Mouse (Mus musculus) stomach, embryonic 16.5 days (tissue): ENCODE measurements around the gene Tmem235. TPM values are rescaled to one million over a fixed set of nuclear protein-coding genes. Genes with fewer than 3 reads are reported as not detected.
"Not testable (repeated sequence)": the region's sequence is repeated elsewhere in the genome, so short reads cannot be mapped to it uniquely, and the experiment has no call there.

ENCODE experiments used
- ATAC-seq: fragments of 200-750 bp; cut with Nextera tagmentation; 2 replicates; pipeline ENCODE4 v1.8.0; 2017; ENCODE audit warnings: moderate number of reproducible peaks, moderate TSS enrichment; ENCODE audit not compliant: insufficient read depth, low FRiP score
- H3K27ac ChIP-seq: fragments of 300-500 bp; sonication (generic); 2 replicates; pipeline ENCODE4 v1.5.1; 2014; ENCODE audit warnings: low read length
- H3K27me3 ChIP-seq: fragments of 300-500 bp; sonication (generic); 2 replicates; pipeline ENCODE4 v1.6.1; 2014; ENCODE audit warnings: low read length, control low read depth, mixed read lengths; ENCODE audit not compliant: control insufficient read depth, insufficient read depth
- H3K36me3 ChIP-seq: fragments of 300-500 bp; sonication (generic); 2 replicates; pipeline ENCODE4 v1.6.1; 2014; ENCODE audit warnings: low read length; ENCODE audit not compliant: control insufficient read depth, insufficient read depth
- H3K4me1 ChIP-seq: fragments of 300-500 bp; sonication (generic); 2 replicates; pipeline ENCODE4 v1.6.1; 2014; ENCODE audit warnings: low read length, control low read depth, mixed read lengths; ENCODE audit not compliant: control insufficient read depth, insufficient read depth
- H3K4me2 ChIP-seq: fragments of 300-500 bp; sonication (generic); 2 replicates; pipeline ENCODE4 v1.6.1; 2014; ENCODE audit warnings: low read depth, low read length, mixed read lengths
- H3K4me3 ChIP-seq: fragments of 300-500 bp; sonication (generic); replicated peaks from 2 replicates; pipeline ENCODE4 v1.5.1; 2014; ENCODE audit warnings: mild to moderate bottlenecking, low read length
- H3K9ac ChIP-seq: fragments of 300-500 bp; sonication (generic); 2 replicates; pipeline ENCODE4 v1.6.1; 2014; ENCODE audit warnings: low read length
- H3K9me3 ChIP-seq: fragments of 300-500 bp; sonication (generic); replicated peaks from 2 replicates; pipeline ENCODE4 v1.6.1; 2016; ENCODE audit warnings: low read length, control low read depth; ENCODE audit not compliant: control insufficient read depth
- WGBS: fragments of 180-500 bp; shearing (Covaris S2); extraction: QIAGEN DNeasy Blood & Tissue Kit; methylation state at CpG from one replicate; pipeline ENCODE4 v1.1.7; 2014; 5-methylcytosine and 5-hydroxymethylcytosine counted together
- polyA plus RNA-seq: library from polyadenylated mRNA; unstranded; fragments of >200 nt; fragmentation: Nextera tagmentation; extraction: Ambion mirVana; gene quantifications from 2 replicates; pipeline ENCODE4 v1.2.1, GENCODE M21; 2015

Gene Tmem235
- polyA plus RNA-seq, 1 experiment from 2014 or later = not detected

- peak overlapping the region; percentile 94 for H3K27ac ChIP-seq
- no peak overlapping the region for H3K4me2 ChIP-seq
- H3K36me3 ChIP-seq = no peaks in the 10 kb centered on the region
- H3K9ac ChIP-seq = peak overlapping the region; percentile 1; the same call in 1 of the 2 replicates
- peaks cover 63% of the 10 kb centered on the region for H3K4me1 ChIP-seq
- no peaks in the 10 kb centered on the region for H3K9me3 ChIP-seq
- H3K27me3 ChIP-seq = no peaks in the 10 kb centered on the region
- H3K4me3 ChIP-seq = no peak overlapping the region
- ATAC-seq = peak; percentile 54; the same call in 1 of the 2 replicates
- WGBS = 38% methylated on average over 9 of the region's 9 CpGs
These were observed 31.5 kb upstream of the Tmem235 start for GRCm38 (mm10) chr11:117828888-117829604.

DNA sequence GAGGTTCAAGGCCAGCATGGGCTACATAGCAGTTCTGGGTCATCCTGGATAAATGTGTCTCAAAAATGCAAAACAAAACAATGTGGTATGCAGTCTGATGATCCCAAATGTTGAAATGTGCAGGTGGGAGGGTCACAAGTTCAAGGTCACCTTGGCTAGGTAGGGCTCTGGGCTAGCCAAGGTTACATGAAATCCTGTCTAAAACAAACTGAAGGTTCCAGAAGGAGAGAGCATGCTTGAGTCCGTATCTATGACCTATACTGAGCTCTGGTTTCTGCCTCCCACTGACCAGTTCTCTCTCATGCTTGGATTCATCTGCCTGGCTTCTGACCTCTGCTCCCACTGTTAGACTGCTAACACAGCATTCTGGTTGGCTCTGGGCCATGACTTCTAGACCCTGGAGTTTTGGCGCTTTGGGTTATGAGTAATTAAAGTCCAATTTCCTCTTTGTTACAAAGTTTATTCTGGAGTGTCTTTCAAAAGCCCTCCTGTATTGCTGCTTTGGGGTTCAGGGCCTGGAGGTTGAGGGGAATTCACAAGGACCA is 30.8 kb upstream of the Tmem235 start:
- no peak overlapping the region for H3K4me2 ChIP-seq
- WGBS = 45% methylated on average over 2 of the region's 2 CpGs
- peak overlapping the region; percentile 94 for H3K27ac ChIP-seq
- no peaks in the 10 kb centered on the region for H3K27me3 ChIP-seq
- H3K9ac ChIP-seq = no peak overlapping the region
- H3K4me1 ChIP-seq = peaks cover 59% of the 10 kb centered on the region
- no peak overlapping the region for H3K4me3 ChIP-seq
- no peaks in the 10 kb centered on the region for H3K36me3 ChIP-seq
- H3K9me3 ChIP-seq = no peaks in the 10 kb centered on the region
- no peak for ATAC-seq

- Histone ChIP-seq H3K9me3 (no peaks in the 10 kb centered on the region), H3K4me3 (no peak overlapping the region), H3K9ac (0 out of 2 replicates have a peak overlapping the region, but pooled peaks have one; percentile 8), H3K4me2 (no peak overlapping the region), H3K27me3 (no peaks in the 10 kb centered on the region), H3K4me1 (peaks cover 52% of the 10 kb centered on the region), H3K27ac (peak overlapping the region; percentile 94), H3K36me3 (no peaks in the 10 kb centered on the region)
- no peak for ATAC-seq
- WGBS = 64% methylated on average over 9 of the region's 9 CpGs
These were observed 30.2 kb upstream of the Tmem235 start for GRCm38 (mm10) chr11:117830401-117830800.

GRCm38 (mm10) chr11:117832086-117832969 is 28.2 kb upstream of the Tmem235 start:
- peaks cover 40% of the 10 kb centered on the region for H3K4me1 ChIP-seq
- no peak overlapping the region for H3K9ac ChIP-seq
- WGBS = 23% methylated on average over 28 of the region's 28 CpGs
- 0 out of 2 replicates have a peak, but pooled peaks have one; percentile 19 for ATAC-seq
- no peaks in the 10 kb centered on the region for H3K36me3 ChIP-seq
- no peaks in the 10 kb centered on the region for H3K9me3 ChIP-seq
- peak overlapping the region; percentile 38 for H3K4me2 ChIP-seq
- no peaks in the 10 kb centered on the region for H3K27me3 ChIP-seq
- H3K27ac ChIP-seq = no peak overlapping the region
- H3K4me3 ChIP-seq = peak overlapping the region; percentile 33

DNA sequence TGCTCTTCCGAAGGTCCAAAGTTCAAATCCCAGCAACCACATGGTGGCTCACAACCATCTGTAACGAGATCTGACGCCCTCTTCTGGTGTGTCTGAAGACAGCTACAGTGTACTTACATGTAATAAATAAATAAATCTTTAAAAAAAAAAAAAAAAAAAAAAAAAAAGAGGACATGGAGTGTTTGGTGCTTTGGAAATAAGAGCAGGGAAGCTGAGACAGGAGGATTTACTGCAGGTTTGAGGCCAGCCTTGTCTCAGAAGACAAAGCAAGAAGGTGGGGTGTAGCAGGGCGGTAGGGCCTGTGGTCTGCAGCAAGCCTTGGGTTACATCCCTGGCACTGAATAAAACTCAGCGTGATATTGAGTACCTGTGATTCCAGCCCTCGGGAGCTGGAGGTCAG is 27.0 kb upstream of the Tmem235 start:
- not testable (repeated sequence) for H3K36me3 ChIP-seq, H3K9me3 ChIP-seq, H3K27me3 ChIP-seq, H3K9ac ChIP-seq, ATAC-seq, H3K27ac ChIP-seq, H3K4me3 ChIP-seq, H3K4me2 ChIP-seq
- peaks cover 34% of the 10 kb centered on the region for H3K4me1 ChIP-seq
- 93% methylated on average over 4 of the region's 6 CpGs for WGBS

DNA sequence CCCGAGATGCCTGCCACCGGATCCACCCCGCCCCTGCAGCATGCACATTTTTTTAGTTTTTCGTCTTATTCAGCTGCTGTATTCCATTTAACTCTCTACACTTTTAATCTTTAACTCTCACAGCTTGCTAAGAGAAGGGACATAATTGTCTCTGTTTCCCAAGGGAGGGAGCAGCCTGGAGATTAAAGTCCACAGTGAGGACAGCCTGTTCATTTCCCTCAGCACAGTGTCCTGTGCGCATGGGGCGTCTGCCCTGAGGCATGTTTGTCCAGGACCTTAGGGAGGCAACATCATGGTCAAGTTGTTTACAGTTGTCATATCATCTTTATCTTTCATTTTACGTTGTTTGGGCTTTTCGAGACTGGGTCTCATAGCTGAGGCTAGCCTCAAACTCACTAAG is 26.5 kb upstream of the Tmem235 start:
- no peak for ATAC-seq
- H3K27me3 ChIP-seq = no peaks in the 10 kb centered on the region
- WGBS = 75% methylated on average over 8 of the region's 8 CpGs

GRCm38 (mm10) chr11:117836306-117836705 is 24.2 kb upstream of the Tmem235 start:
- H3K27me3 ChIP-seq = no peaks in the 10 kb centered on the region
- no peak overlapping the region for H3K27ac ChIP-seq
- no peaks in the 10 kb centered on the region for H3K36me3 ChIP-seq
- H3K4me1 ChIP-seq = peaks cover 9% of the 10 kb centered on the region
- H3K9me3 ChIP-seq = no peaks in the 10 kb centered on the region
- H3K4me2 ChIP-seq = peak overlapping the region; percentile 27; the same call in 1 of the 2 replicates
- no peak for ATAC-seq
- no peak overlapping the region for H3K9ac ChIP-seq
- 27% methylated on average over 13 of the region's 13 CpGs for WGBS
- no peak overlapping the region for H3K4me3 ChIP-seq

More for the DNA sequence above, 26.5 kb upstream of the Tmem235 start:
- H3K4me3 ChIP-seq = no peak overlapping the region
- H3K9ac ChIP-seq = no peak overlapping the region
- H3K4me2 ChIP-seq = no peak overlapping the region
- H3K36me3 ChIP-seq = no peaks in the 10 kb centered on the region
- no peaks in the 10 kb centered on the region for H3K9me3 ChIP-seq
- peaks cover 28% of the 10 kb centered on the region for H3K4me1 ChIP-seq
- H3K27ac ChIP-seq = no peak overlapping the region; the same call in 1 of the 2 replicates

DNA sequence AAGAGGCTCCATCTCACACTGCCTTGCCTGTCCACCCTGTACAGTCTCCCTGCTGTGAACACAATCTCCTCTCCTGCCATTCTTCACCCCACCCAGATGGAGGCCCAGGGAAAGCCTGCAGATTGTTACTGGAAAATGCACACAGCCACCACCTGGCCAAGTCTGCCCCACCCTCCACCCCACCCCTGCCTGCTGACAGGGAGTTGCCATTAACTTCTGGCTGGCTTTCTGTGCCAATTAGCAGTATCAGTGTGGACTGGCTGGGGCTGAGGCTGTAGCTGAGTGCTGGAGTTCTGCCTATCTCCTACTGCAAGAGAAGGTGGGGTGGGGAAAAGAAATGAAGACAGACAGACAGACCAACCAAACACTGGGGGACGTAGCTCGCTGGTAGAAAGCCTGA is 22.0 kb upstream of the Tmem235 start:
- Histone ChIP-seq H3K9ac (no peak overlapping the region), H3K27me3 (no peaks in the 10 kb centered on the region), H3K27ac (peak overlapping the region; percentile 80), H3K4me3 (no peak overlapping the region), H3K9me3 (no peaks in the 10 kb centered on the region), H3K4me1 (peaks cover 5% of the 10 kb centered on the region), H3K36me3 (no peaks in the 10 kb centered on the region), H3K4me2 (no peak overlapping the region)
- peak; percentile 92 for ATAC-seq
- 38% methylated on average over 2 of the region's 2 CpGs for WGBS

- Histone ChIP-seq H3K9me3 (no peaks in the 10 kb centered on the region), H3K36me3 (no peaks in the 10 kb centered on the region), H3K4me2 (no peak overlapping the region), H3K4me1 (peaks cover 5% of the 10 kb centered on the region), H3K9ac (no peak overlapping the region), H3K27me3 (no peaks in the 10 kb centered on the region), H3K4me3 (no peak overlapping the region), H3K27ac (peak overlapping the region; percentile 80)
- WGBS = 75% methylated on average over 1 of the region's 1 CpGs
- ATAC-seq = no peak
These were observed 21.5 kb upstream of the Tmem235 start for GRCm38 (mm10) chr11:117839021-117839420.
